Comparison of ENCODE assay signal across 8 mouse cellular contexts in genomic region chr14:8080165-8080679, GRCm38 (mm10). TPM values are rescaled to one million over a fixed set of nuclear protein-coding genes. Genes with fewer than 3 reads are reported as not detected.
A peak's percentile ranks its signal among the peaks of the same experiment; 100 is the strongest.
DNase-seq lines count a peak whose midpoint lies in the region; ATAC-seq and TF ChIP-seq lines count a peak whose summit lies in the region.

Rpp14 (plus strand) TSS chr14:8080367.

- peak; percentile 99 for TF ChIP-seq CTCF in liver, embryonic 14.5 days (IDR thresholded peaks at IDR 0.05; ENCODE audit: low read depth)
- TF ChIP-seq CTCF in stomach, postnatal 0 days (IDR thresholded peaks at IDR 0.05; ENCODE audit: low read depth) = peak; percentile 99

- H3K27me3 ChIP-seq in heart, embryonic 15.5 days = no peaks in the 10 kb centered on the region
- H3K27me3 ChIP-seq in liver, embryonic 14.5 days (ENCODE audit: control insufficient read depth, insufficient read depth, low read length) = no peaks in the 10 kb centered on the region
- no peaks in the 10 kb centered on the region for H3K27me3 ChIP-seq in neural tube, embryonic 11.5 days (ENCODE audit: control insufficient read depth, insufficient read depth, low read length)
- H3K27me3 ChIP-seq in stomach, postnatal 0 days (ENCODE audit: control insufficient read depth, insufficient read depth, low read length) = no peaks in the 10 kb centered on the region

- peak; percentile 98 for DNase-seq in CD4-positive, CD25-positive, alpha-beta regulatory T cell, adult 2 months (ENCODE audit: low read depth, low spot score)
- peak; percentile 89 for DNase-seq in fibroblast of lung, adult 2 months (ENCODE audit: low read depth)
- DNase-seq in kidney, postnatal 25 days = peak; percentile 96 to 98
- peak; percentile 83 to 89 (median 83) for DNase-seq in liver, embryonic 14.5 days (ENCODE audit: low read depth in 3 of 3, low spot score in 3 of 3)
- DNase-seq in neural tube, embryonic 11.5 days (ENCODE audit: low spot score) = peak; percentile 97
- DNase-seq in stomach, postnatal 0 days (ENCODE audit: low spot score) = peak; percentile 95

- peaks cover 2% of the 10 kb centered on the region; the same call in 1 of the 2 replicates for H3K4me1 ChIP-seq in brown adipose tissue, adult 24 weeks (ENCODE audit: control insufficient read depth, insufficient read depth, insufficient read length, low read length)
- H3K4me1 ChIP-seq in heart, embryonic 15.5 days (replicated peaks) = peaks cover 14% of the 10 kb centered on the region
- H3K4me1 ChIP-seq in liver, embryonic 14.5 days (replicated peaks; ENCODE audit: control insufficient read depth in 2 of 2, insufficient read depth in 2 of 2, low read length in 1 of 2) = peaks cover 6 to 21% of the 10 kb centered on the region in 2 experiments; a peak in 3 of 4 replicates
- no peaks in the 10 kb centered on the region; the same call in 1 of the 2 replicates for H3K4me1 ChIP-seq in neural tube, embryonic 11.5 days (ENCODE audit: control insufficient read depth, insufficient read depth, low read length)
- H3K4me1 ChIP-seq in stomach, postnatal 0 days (replicated peaks; ENCODE audit: control insufficient read depth, insufficient read depth) = 0 out of 2 replicates have a peak, but pooled peaks cover 4% of the 10 kb centered on the region

- H3K27ac ChIP-seq in brown adipose tissue, adult 24 weeks (replicated peaks; ENCODE audit: low read depth, low read length) = peak within 1 kb of the TSS; percentile 94
- H3K27ac ChIP-seq in heart, embryonic 15.5 days = peak within 1 kb of the TSS; percentile 99
- peak within 1 kb of the TSS; percentile 86 for H3K27ac ChIP-seq in liver, embryonic 14.5 days
- H3K27ac ChIP-seq in neural tube, embryonic 11.5 days (ENCODE audit: low read depth, low read length) = peak within 1 kb of the TSS; percentile 78
- H3K27ac ChIP-seq in stomach, postnatal 0 days (replicated peaks) = peak within 1 kb of the TSS; percentile 98

- peaks cover 17% of the 10 kb centered on the region for H3K36me3 ChIP-seq in heart, embryonic 15.5 days
- H3K36me3 ChIP-seq in liver, embryonic 14.5 days (replicated peaks; ENCODE audit: control insufficient read depth, insufficient read depth, low read depth) = peaks cover 10% of the 10 kb centered on the region
- H3K36me3 ChIP-seq in neural tube, embryonic 11.5 days (ENCODE audit: control insufficient read depth, insufficient read depth, low read length) = 0 out of 2 replicates have a peak, but pooled peaks cover 2% of the 10 kb centered on the region
- 0 out of 2 replicates have a peak, but pooled peaks cover 4% of the 10 kb centered on the region for H3K36me3 ChIP-seq in stomach, postnatal 0 days (ENCODE audit: control insufficient read depth, insufficient read depth, low read length)

- TF ChIP-seq EP300 in liver, embryonic 14.5 days (IDR thresholded peaks at IDR 0.05; ENCODE audit: low read depth) = no peak
- TF ChIP-seq EP300 in stomach, postnatal 0 days (optimal IDR thresholded peaks at IDR 0.05) = no peak

- peak within 1 kb of the TSS; percentile 78 for H3K9ac ChIP-seq in heart, embryonic 15.5 days
- H3K9ac ChIP-seq in liver, embryonic 14.5 days (replicated peaks) = peak within 1 kb of the TSS; percentile 89
- H3K9ac ChIP-seq in neural tube, embryonic 11.5 days (ENCODE audit: low read length) = peak within 1 kb of the TSS; percentile 79
- H3K9ac ChIP-seq in stomach, postnatal 0 days (ENCODE audit: low read length) = peak within 1 kb of the TSS; percentile 82

- peak; percentile 92 for ATAC-seq in heart, embryonic 15.5 days (replicated peaks; ENCODE audit: insufficient number of reproducible peaks, insufficient read depth, low FRiP score, low read depth)
- ATAC-seq in liver, embryonic 14.5 days (ENCODE audit: insufficient read depth) = peak; percentile 94
- peak; percentile 95 for ATAC-seq in neural tube, embryonic 11.5 days (ENCODE audit: insufficient read depth, low FRiP score, low TSS enrichment)
- ATAC-seq in stomach, postnatal 0 days (ENCODE audit: low FRiP score, low TSS enrichment) = peak; percentile 98

- no peaks in the 10 kb centered on the region for H3K9me3 ChIP-seq in heart, embryonic 15.5 days (replicated peaks)
- no peaks in the 10 kb centered on the region for H3K9me3 ChIP-seq in liver, embryonic 14.5 days (ENCODE audit: control insufficient read depth, low read length)
- H3K9me3 ChIP-seq in neural tube, embryonic 11.5 days (ENCODE audit: control insufficient read depth, low read length) = 0 out of 2 replicates have a peak, but pooled peaks cover 2% of the 10 kb centered on the region
- H3K9me3 ChIP-seq in stomach, postnatal 0 days (ENCODE audit: control insufficient read depth, low read length) = no peaks in the 10 kb centered on the region

- WGBS in heart, embryonic 15.5 days = under 1% methylated on average over 47 of the region's 47 CpGs
- under 1% methylated on average over 47 of the region's 47 CpGs for WGBS in liver, embryonic 14.5 days (ENCODE audit: insufficient replicate concordance)
- WGBS in neural tube, embryonic 11.5 days = under 1% methylated on average over 47 of the region's 47 CpGs
- under 1% methylated on average over 47 of the region's 47 CpGs for WGBS in stomach, postnatal 0 days

- peak within 1 kb of the TSS; percentile 78 for H3K4me2 ChIP-seq in heart, embryonic 15.5 days
- H3K4me2 ChIP-seq in liver, embryonic 14.5 days (ENCODE audit: low read depth) = peak within 1 kb of the TSS; percentile 87
- H3K4me2 ChIP-seq in neural tube, embryonic 11.5 days (ENCODE audit: low read depth) = peak within 1 kb of the TSS; percentile 64
- H3K4me2 ChIP-seq in stomach, postnatal 0 days (replicated peaks; ENCODE audit: low read depth) = peak within 1 kb of the TSS; percentile 67

- peak within 1 kb of the TSS; percentile 75 for H3K4me3 ChIP-seq in brown adipose tissue, adult 24 weeks (ENCODE audit: insufficient read depth, low read depth, low read length)
- H3K4me3 ChIP-seq in heart, embryonic 15.5 days = peak within 1 kb of the TSS; percentile 77
- peak within 1 kb of the TSS; percentile 77 to 88 for H3K4me3 ChIP-seq in liver, embryonic 14.5 days (ENCODE audit: insufficient read depth in 1 of 2, low read depth in 2 of 2, low read length in 2 of 2)
- H3K4me3 ChIP-seq in neural tube, embryonic 11.5 days (ENCODE audit: low read depth, low read length) = peak within 1 kb of the TSS; percentile 63
- peak within 1 kb of the TSS; percentile 58 for H3K4me3 ChIP-seq in stomach, postnatal 0 days (ENCODE audit: low read depth, low read length)

RNA-seq across cellular contexts. Expression of gene Rpp14, which starts in this region (rescaled TPM):
- polyA plus RNA-seq in brown adipose tissue, adult 24 weeks (2012; ENCODE audit: insufficient read depth, insufficient read length, missing spikeins) = 38.1 and 48.7 TPM in 2 replicates
- 39.3 and 40.3 TPM in 2 replicates for polyA plus RNA-seq in heart, embryonic 15.5 days (2015; fragmentation: Nextera tagmentation; extraction: Ambion mirVana)
- polyA plus RNA-seq in liver, embryonic 14.5 days (2012; rRNA removed) = 4.8 and 10.7 TPM in 2 replicates
- polyA plus RNA-seq in liver, embryonic 14.5 days (2014; fragmentation: Nextera tagmentation; extraction: Ambion mirVana) = 27.1 and 27.3 TPM in 2 replicates
- 52.8 and 55.1 TPM in 2 replicates for polyA plus RNA-seq in neural tube, embryonic 11.5 days (2014; fragmentation: Nextera tagmentation; extraction: Ambion mirVana)
- polyA plus RNA-seq in stomach, postnatal 0 days (2015; fragmentation: Nextera tagmentation; extraction: Ambion mirVana) = 32.6 and 35.0 TPM in 2 replicates

Comparison
In these comparisons a context has a peak if more than half of its experiments do, and no peak if none do; other contexts are left out.
1. Peak in every context shown above with its lines: DNase-seq, ATAC-seq, H3K4me3 ChIP-seq and H3K27ac ChIP-seq.